Mouse (Mus musculus): ENCODE measurements around the gene Best3. TPM values are rescaled to one million over a fixed set of nuclear protein-coding genes. Genes with fewer than 3 reads are reported as not detected.
A peak's percentile ranks its signal among the peaks of the same experiment; 100 is the strongest.

Best3 gene
- polyA plus RNA-seq, 1 experiment from 2014 or later: 0.10 TPM

- no peak for TF ChIP-seq EP300 (optimal IDR thresholded peaks at IDR 0.05)
- no peak for TF ChIP-seq CTCF (IDR thresholded peaks at IDR 0.05; ENCODE audit: low read depth)
- no peak for ATAC-seq (ENCODE audit: low FRiP score, low TSS enrichment)
- no peak overlapping the region for H3K27ac ChIP-seq (replicated peaks)
- no peaks in the 10 kb centered on the region for H3K4me1 ChIP-seq (replicated peaks; ENCODE audit: control insufficient read depth, insufficient read depth)
- H3K36me3 ChIP-seq (ENCODE audit: control insufficient read depth, insufficient read depth, low read length): peaks cover 34% of the 10 kb centered on the region
- H3K4me2 ChIP-seq (replicated peaks; ENCODE audit: low read depth): no peak overlapping the region
- no peaks in the 10 kb centered on the region for H3K9me3 ChIP-seq (ENCODE audit: control insufficient read depth, low read length)
- no peak for DNase-seq (ENCODE audit: low spot score)
- 74% methylated on average over 4 of the region's 4 CpGs for WGBS
- no peak overlapping the region for H3K4me3 ChIP-seq (ENCODE audit: low read depth, low read length)
- H3K27me3 ChIP-seq (ENCODE audit: control insufficient read depth, insufficient read depth, low read length): no peaks in the 10 kb centered on the region
- H3K9ac ChIP-seq (ENCODE audit: low read length): no peak overlapping the region
These were observed 64.0 kb downstream of the Best3 start for GRCm38 (mm10) chr10:117049961-117050597.

- WGBS: 92% methylated on average over 4 of the region's 4 CpGs
- H3K9me3 ChIP-seq (ENCODE audit: control insufficient read depth, low read length): no peaks in the 10 kb centered on the region
- ATAC-seq (ENCODE audit: low FRiP score, low TSS enrichment): no peak
- no peak for DNase-seq (ENCODE audit: low spot score)
- no peaks in the 10 kb centered on the region for H3K27me3 ChIP-seq (ENCODE audit: control insufficient read depth, insufficient read depth, low read length)
- H3K36me3 ChIP-seq (ENCODE audit: control insufficient read depth, insufficient read depth, low read length): peaks cover 54% of the 10 kb centered on the region
- no peaks in the 10 kb centered on the region for H3K4me1 ChIP-seq (replicated peaks; ENCODE audit: control insufficient read depth, insufficient read depth)
- H3K4me2 ChIP-seq (replicated peaks; ENCODE audit: low read depth): no peak overlapping the region
- H3K27ac ChIP-seq (replicated peaks): no peak overlapping the region
- no peak overlapping the region for H3K9ac ChIP-seq (ENCODE audit: low read length)
- H3K4me3 ChIP-seq (ENCODE audit: low read depth, low read length): no peak overlapping the region
- TF ChIP-seq CTCF (IDR thresholded peaks at IDR 0.05; ENCODE audit: low read depth) (peak; percentile 51), EP300 (optimal IDR thresholded peaks at IDR 0.05) (no peak)
These were observed 69.6 kb downstream of the Best3 start for GRCm38 (mm10) chr10:117055668-117056067.

DNA sequence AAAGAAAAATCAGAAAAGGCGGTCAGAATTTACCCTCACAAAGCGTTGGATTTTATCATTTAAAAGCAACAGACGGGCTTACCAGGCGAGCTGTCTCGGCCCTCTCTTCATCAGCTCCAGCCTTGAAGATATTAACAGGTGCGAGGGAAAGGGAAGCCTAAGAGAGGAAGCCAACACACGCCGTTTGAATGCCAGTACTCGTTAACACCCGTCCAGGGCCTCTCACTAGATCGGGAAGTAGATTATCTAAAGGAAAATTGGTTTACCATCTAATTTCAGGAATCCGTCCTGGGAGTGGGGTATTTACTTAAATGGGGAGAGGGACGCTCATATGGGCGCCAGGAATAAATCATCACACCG lies 76.8 kb downstream of the Best3 start:
- Histone ChIP-seq H3K9ac (ENCODE audit: low read length) (peak overlapping the region; percentile 91), H3K4me3 (ENCODE audit: low read depth, low read length) (peak overlapping the region; percentile 98), H3K4me1 (replicated peaks; ENCODE audit: control insufficient read depth, insufficient read depth) (no peaks in the 10 kb centered on the region), H3K4me2 (replicated peaks; ENCODE audit: low read depth) (peak overlapping the region; percentile 65), H3K9me3 (ENCODE audit: control insufficient read depth, low read length) (no peaks in the 10 kb centered on the region), H3K27ac (replicated peaks) (peak overlapping the region; percentile 90; the same call in 1 of the 2 replicates), H3K27me3 (ENCODE audit: control insufficient read depth, insufficient read depth, low read length) (no peaks in the 10 kb centered on the region), H3K36me3 (ENCODE audit: control insufficient read depth, insufficient read depth, low read length) (peaks cover 21% of the 10 kb centered on the region)
- no peak for TF ChIP-seq EP300 (optimal IDR thresholded peaks at IDR 0.05)
- no peak for TF ChIP-seq CTCF (IDR thresholded peaks at IDR 0.05; ENCODE audit: low read depth)
- 2% methylated on average over 15 of the region's 15 CpGs for WGBS
- ATAC-seq (ENCODE audit: low FRiP score, low TSS enrichment) (no peak), DNase-seq (ENCODE audit: low spot score) (no peak)

- H3K27ac ChIP-seq (replicated peaks): peak within 1 kb of the TSS; percentile 90
- DNase-seq (ENCODE audit: low spot score): peak; percentile 99
- peak; percentile 96 for ATAC-seq (ENCODE audit: low FRiP score, low TSS enrichment)
- H3K4me1 ChIP-seq (replicated peaks; ENCODE audit: control insufficient read depth, insufficient read depth): no peaks in the 10 kb centered on the region
- peak within 1 kb of the TSS; percentile 98 for H3K4me3 ChIP-seq (ENCODE audit: low read depth, low read length)
- peak within 1 kb of the TSS; percentile 91 for H3K9ac ChIP-seq (ENCODE audit: low read length)
- H3K9me3 ChIP-seq (ENCODE audit: control insufficient read depth, low read length): no peaks in the 10 kb centered on the region
- peaks cover 21% of the 10 kb centered on the region for H3K36me3 ChIP-seq (ENCODE audit: control insufficient read depth, insufficient read depth, low read length)
- TF ChIP-seq EP300 (optimal IDR thresholded peaks at IDR 0.05) (no peak), CTCF (IDR thresholded peaks at IDR 0.05; ENCODE audit: low read depth) (no peak)
- WGBS: under 1% methylated on average over 67 of the region's 68 CpGs
- no peaks in the 10 kb centered on the region for H3K27me3 ChIP-seq (ENCODE audit: control insufficient read depth, insufficient read depth, low read length)
- peak within 1 kb of the TSS; percentile 65 for H3K4me2 ChIP-seq (replicated peaks; ENCODE audit: low read depth)
These were observed 77.3 kb downstream of the Best3 start, which contains the start of gene Cct2 for GRCm38 (mm10) chr10:117063254-117064021. Gene Cct2, minus strand, starts transcription at chr10:117063814.

DNA sequence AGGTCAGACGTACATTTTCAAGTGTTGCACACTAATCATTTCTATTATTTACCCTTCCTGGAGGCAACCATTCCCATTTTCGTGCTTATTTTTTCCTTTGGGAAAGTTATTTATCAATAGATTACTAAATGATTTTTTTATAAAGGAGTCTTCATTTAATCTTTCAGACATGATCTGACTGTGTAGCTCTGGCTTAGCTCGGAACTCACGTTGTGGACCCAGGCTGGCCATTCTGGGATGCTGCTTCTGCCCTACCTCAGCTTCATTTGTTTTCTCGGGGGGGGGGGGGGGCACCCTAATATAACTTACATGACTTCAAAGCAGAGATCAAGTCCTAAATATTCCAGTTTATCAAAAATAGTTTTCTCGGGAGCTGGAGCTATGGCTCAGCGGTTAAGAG lies 78.0 kb downstream of the Best3 start:
- WGBS: 7% methylated on average over 7 of the region's 7 CpGs
- Histone ChIP-seq H3K27me3 (ENCODE audit: control insufficient read depth, insufficient read depth, low read length) (no peaks in the 10 kb centered on the region), H3K9ac (ENCODE audit: low read length) (peak overlapping the region; percentile 35; the same call in 1 of the 2 replicates), H3K27ac (replicated peaks) (peak overlapping the region; percentile 45; the same call in 1 of the 2 replicates), H3K4me2 (replicated peaks; ENCODE audit: low read depth) (peak overlapping the region; percentile 55), H3K36me3 (ENCODE audit: control insufficient read depth, insufficient read depth, low read length) (peaks cover 17% of the 10 kb centered on the region), H3K4me3 (ENCODE audit: low read depth, low read length) (peak overlapping the region; percentile 98), H3K4me1 (replicated peaks; ENCODE audit: control insufficient read depth, insufficient read depth) (no peaks in the 10 kb centered on the region), H3K9me3 (ENCODE audit: control insufficient read depth, low read length) (no peaks in the 10 kb centered on the region)
- DNase-seq (ENCODE audit: low spot score) (no peak), ATAC-seq (ENCODE audit: low FRiP score, low TSS enrichment) (0 out of 2 replicates have a peak, but pooled peaks have one; percentile 17)
- no peak for TF ChIP-seq CTCF (IDR thresholded peaks at IDR 0.05; ENCODE audit: low read depth)
- no peak for TF ChIP-seq EP300 (optimal IDR thresholded peaks at IDR 0.05)

DNA sequence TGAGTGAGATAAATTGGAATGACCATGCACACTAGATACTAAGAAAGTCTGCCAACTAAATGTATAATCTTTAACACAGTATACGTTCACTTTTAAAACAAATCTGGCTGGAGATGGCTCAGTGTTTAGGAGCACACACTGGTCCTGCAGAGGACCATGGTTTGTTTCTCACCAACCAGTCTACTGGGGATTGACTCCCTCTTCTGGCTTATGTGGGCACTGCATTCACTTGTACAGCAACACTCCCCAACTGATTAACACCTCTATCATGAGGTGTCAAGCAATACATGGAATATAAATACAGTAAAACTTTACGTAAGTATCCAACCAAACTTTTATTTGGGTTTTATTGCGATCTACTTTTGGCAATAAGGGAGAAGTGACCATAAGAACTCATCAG lies 83.0 kb downstream of the Best3 start:
- no peak overlapping the region for H3K27ac ChIP-seq (replicated peaks)
- WGBS: 88% methylated on average over 3 of the region's 3 CpGs
- no peak overlapping the region for H3K4me2 ChIP-seq (replicated peaks; ENCODE audit: low read depth)
- ATAC-seq (ENCODE audit: low FRiP score, low TSS enrichment): no peak
- H3K9me3 ChIP-seq (ENCODE audit: control insufficient read depth, low read length): no peaks in the 10 kb centered on the region
- peak; percentile 44 for TF ChIP-seq CTCF (IDR thresholded peaks at IDR 0.05; ENCODE audit: low read depth)
- TF ChIP-seq EP300 (optimal IDR thresholded peaks at IDR 0.05): no peak
- H3K36me3 ChIP-seq (ENCODE audit: control insufficient read depth, insufficient read depth, low read length): peaks cover 4% of the 10 kb centered on the region
- no peak overlapping the region for H3K4me3 ChIP-seq (ENCODE audit: low read depth, low read length)
- DNase-seq (ENCODE audit: low spot score): no peak
- no peaks in the 10 kb centered on the region for H3K4me1 ChIP-seq (replicated peaks; ENCODE audit: control insufficient read depth, insufficient read depth)
- no peaks in the 10 kb centered on the region for H3K27me3 ChIP-seq (ENCODE audit: control insufficient read depth, insufficient read depth, low read length)
- H3K9ac ChIP-seq (ENCODE audit: low read length): no peak overlapping the region
